Mouse (Mus musculus) megakaryocyte, embryonic 14.5 days (primary cell): Measurements from ENCODE around the gene Slc23a2. TPM values are rescaled to one million over a fixed set of nuclear protein-coding genes. Genes with fewer than 3 reads are reported as not detected.

Experiments
- H3K27me3 ChIP-seq: replicated peaks from 2 replicates; pipeline ENCODE3; 2012; ENCODE audit warnings: inconsistent platforms
- H3K36me3 ChIP-seq: replicated peaks from 2 replicates; pipeline ENCODE3; 2012; ENCODE audit warnings: low read length, inconsistent platforms, mixed read lengths
- H3K4me1 ChIP-seq: 2 replicates; pipeline ENCODE4 v1.6.1; 2012; ENCODE audit warnings: inconsistent platforms
- H3K4me3 ChIP-seq: replicated peaks from 2 replicates; pipeline ENCODE3; 2012; ENCODE audit warnings: moderate library complexity, mild to moderate bottlenecking, inconsistent platforms
- H3K9me3 ChIP-seq: 2 replicates; pipeline ENCODE4 v1.6.1; 2012; ENCODE audit warnings: inconsistent platforms
- FLI1 ChIP-seq: IDR thresholded peaks from 2 replicates; pipeline ENCODE4 v1.6.1; 2012; ENCODE audit warnings: low read length, inconsistent platforms, mixed read lengths
- GATA1 ChIP-seq: IDR thresholded peaks from 3 replicates; pipeline ENCODE4 v1.6.1; 2012; ENCODE audit warnings: mixed read lengths, low read length, inconsistent platforms, borderline replicate concordance
- polyA plus RNA-seq: library from polyadenylated mRNA; stranded (reverse); fragments of >175 nt; gene quantifications from 2 replicates; pipeline ENCODE4 v1.2.3, GENCODE M21; 2012; ENCODE audit warnings: low replicate concordance; ENCODE audit not compliant: insufficient read depth

Gene Slc23a2
- polyA plus RNA-seq, 1 experiment, result 0.23 TPM

GRCm38 (mm10) chr2:132169150-132169549 lies 24.2 kb upstream of the Slc23a2 start:
- Histone ChIP-seq H3K4me3 (no peak overlapping the region), H3K4me1 (peaks cover 18% of the 10 kb centered on the region), H3K9me3 (no peaks in the 10 kb centered on the region), H3K27me3 (peaks cover 5% of the 10 kb centered on the region), H3K36me3 (no peaks in the 10 kb centered on the region)
- TF ChIP-seq FLI1 (no peak), GATA1 (no peak)

GRCm38 (mm10) chr2:132163626-132164025 lies 18.7 kb upstream of the Slc23a2 start:
- Histone ChIP-seq H3K9me3 (no peaks in the 10 kb centered on the region), H3K4me1 (peaks cover 8% of the 10 kb centered on the region), H3K27me3 (peaks cover 31% of the 10 kb centered on the region), H3K4me3 (no peak overlapping the region), H3K36me3 (no peaks in the 10 kb centered on the region)
- no peak for TF ChIP-seq GATA1
- TF ChIP-seq FLI1, result no peak

GRCm38 (mm10) chr2:132157482-132157881 lies 12.6 kb upstream of the Slc23a2 start:
- Histone ChIP-seq H3K9me3 (no peaks in the 10 kb centered on the region), H3K4me1 (peaks cover 5% of the 10 kb centered on the region), H3K27me3 (peaks cover 33% of the 10 kb centered on the region), H3K36me3 (no peaks in the 10 kb centered on the region), H3K4me3 (no peak overlapping the region)
- no peak for TF ChIP-seq GATA1
- no peak for TF ChIP-seq FLI1

- Histone ChIP-seq H3K36me3 (no peaks in the 10 kb centered on the region), H3K4me1 (peaks cover 34% of the 10 kb centered on the region), H3K9me3 (no peaks in the 10 kb centered on the region), H3K27me3 (peaks cover 20% of the 10 kb centered on the region), H3K4me3 (no peak overlapping the region)
- TF ChIP-seq GATA1 (no peak), FLI1 (no peak)
Observed at GRCm38 (mm10) chr2:132152670-132153069, 7.8 kb upstream of the Slc23a2 start.

- Histone ChIP-seq H3K27me3 (peaks cover 10% of the 10 kb centered on the region), H3K4me3 (peak overlapping the region; percentile 69), H3K4me1 (peaks cover 45% of the 10 kb centered on the region), H3K9me3 (no peaks in the 10 kb centered on the region), H3K36me3 (no peaks in the 10 kb centered on the region)
- TF ChIP-seq GATA1, result no peak
- TF ChIP-seq FLI1, result no peak
Observed at GRCm38 (mm10) chr2:132151592-132151991, 6.7 kb upstream of the Slc23a2 start.

- peaks cover 52% of the 10 kb centered on the region for H3K4me1 ChIP-seq
- peaks cover 10% of the 10 kb centered on the region for H3K27me3 ChIP-seq
- TF ChIP-seq FLI1 (no peak), GATA1 (no peak)
- H3K9me3 ChIP-seq, result no peaks in the 10 kb centered on the region
- H3K4me3 ChIP-seq, result no peak overlapping the region
- H3K36me3 ChIP-seq, result no peaks in the 10 kb centered on the region
Observed at GRCm38 (mm10) chr2:132150926-132151325, 6.0 kb upstream of the Slc23a2 start.

- TF ChIP-seq GATA1 (no peak), FLI1 (no peak)
- Histone ChIP-seq H3K9me3 (no peaks in the 10 kb centered on the region), H3K4me1 (peaks cover 58% of the 10 kb centered on the region), H3K27me3 (peaks cover 10% of the 10 kb centered on the region), H3K36me3 (peaks cover 8% of the 10 kb centered on the region), H3K4me3 (no peak overlapping the region)
Observed at GRCm38 (mm10) chr2:132146502-132146901, 1.6 kb upstream of the Slc23a2 start.

GRCm38 (mm10) chr2:132143943-132144927 lies 673 bp downstream of the Slc23a2 start:
- TF ChIP-seq GATA1 (no peak), FLI1 (no peak)
- H3K4me3 ChIP-seq, result peak overlapping the region; percentile 94
- H3K9me3 ChIP-seq, result no peaks in the 10 kb centered on the region
- peaks cover 54% of the 10 kb centered on the region for H3K4me1 ChIP-seq
- H3K36me3 ChIP-seq, result peaks cover 8% of the 10 kb centered on the region
- H3K27me3 ChIP-seq, result peaks cover 5% of the 10 kb centered on the region

GRCm38 (mm10) chr2:132142606-132143005 lies 2.3 kb downstream of the Slc23a2 start:
- Histone ChIP-seq H3K4me3 (no peak overlapping the region), H3K36me3 (peaks cover 8% of the 10 kb centered on the region)
- no peak for TF ChIP-seq GATA1
- no peak for TF ChIP-seq FLI1

GRCm38 (mm10) chr2:132140536-132140935 lies 4.4 kb downstream of the Slc23a2 start:
- Histone ChIP-seq H3K9me3 (no peaks in the 10 kb centered on the region), H3K27me3 (peaks cover 5% of the 10 kb centered on the region), H3K4me3 (no peak overlapping the region), H3K4me1 (peaks cover 46% of the 10 kb centered on the region), H3K36me3 (peaks cover 12% of the 10 kb centered on the region)
- TF ChIP-seq FLI1 (no peak), GATA1 (no peak)

More at GRCm38 (mm10) chr2:132142606-132143005, 2.3 kb downstream of the Slc23a2 start:
- Histone ChIP-seq H3K4me1 (peaks cover 63% of the 10 kb centered on the region), H3K27me3 (peaks cover 5% of the 10 kb centered on the region), H3K9me3 (no peaks in the 10 kb centered on the region)
